Mouse (Mus musculus) kidney, adult 2 months (tissue): ENCODE data around the gene Ooep. TPM values are rescaled to one million over a fixed set of nuclear protein-coding genes. Genes with fewer than 3 reads are reported as not detected.
"Not testable (repeated sequence)": the region's sequence is repeated elsewhere in the genome, so short reads cannot be mapped to it uniquely, and the experiment has no call there.

Experiments used
- DNase-seq: peaks from one replicate; pipeline ENCODE4 v3.0.0; 2021
- H3K27ac ChIP-seq: fragments of 200-500 bp; 2 replicates; pipeline ENCODE4 v1.5.1; 2012; ENCODE audit warnings: low read depth, low read length, control low read depth, inconsistent platforms; ENCODE audit not compliant: insufficient read depth
- H3K27me3 ChIP-seq: fragments of 200-500 bp; replicated peaks from 2 replicates; pipeline ENCODE4 v1.6.1; 2012; ENCODE audit warnings: mild to moderate bottlenecking, moderate library complexity, low read length, inconsistent platforms; ENCODE audit not compliant: control insufficient read depth, insufficient read depth
- H3K36me3 ChIP-seq: fragments of 200-500 bp; 2 replicates; pipeline ENCODE4 v1.6.1; 2012; ENCODE audit warnings: mild to moderate bottlenecking, moderate library complexity, low read length, inconsistent platforms; ENCODE audit not compliant: control insufficient read depth, insufficient read depth
- H3K4me1 ChIP-seq: fragments of 200-500 bp; 2 replicates; pipeline ENCODE4 v1.6.1; 2011; ENCODE audit warnings: low read length; ENCODE audit not compliant: control insufficient read depth, insufficient read depth
- H3K4me3 ChIP-seq: fragments of 200-500 bp; 2 replicates; pipeline ENCODE4 v1.5.1; 2011; ENCODE audit warnings: mild to moderate bottlenecking, low read depth, low read length, control low read depth; ENCODE audit not compliant: insufficient read depth
- CTCF ChIP-seq: fragments of 200-500 bp; conservative IDR thresholded peaks from 2 replicates; pipeline ENCODE4 v1.5.1; 2011; ENCODE audit warnings: low read depth, mild to moderate bottlenecking, control low read depth, low read length, moderate library complexity, mixed read lengths; ENCODE audit not compliant: insufficient read depth, insufficient read length
- POLR2A ChIP-seq: fragments of 200-500 bp; IDR thresholded peaks from one replicate; pipeline ENCODE4 v1.6.1; 2011; ENCODE audit warnings: low read depth, low read length, control low read depth
- WGBS: fragments of 180-500 bp; shearing (Covaris S2); methylation state at CpG from one replicate; pipeline ENCODE4 v1.1.7; 2018; 5-methylcytosine and 5-hydroxymethylcytosine counted together
- polyA plus RNA-seq: library from polyadenylated mRNA; depleted of rRNA; stranded (reverse); fragments of >200 nt; gene quantifications from 2 replicates; pipeline ENCODE4 v1.2.3, GENCODE M21; 2012

Gene Ooep
- polyA plus RNA-seq, 1 experiment = 0.03 TPM

DNA sequence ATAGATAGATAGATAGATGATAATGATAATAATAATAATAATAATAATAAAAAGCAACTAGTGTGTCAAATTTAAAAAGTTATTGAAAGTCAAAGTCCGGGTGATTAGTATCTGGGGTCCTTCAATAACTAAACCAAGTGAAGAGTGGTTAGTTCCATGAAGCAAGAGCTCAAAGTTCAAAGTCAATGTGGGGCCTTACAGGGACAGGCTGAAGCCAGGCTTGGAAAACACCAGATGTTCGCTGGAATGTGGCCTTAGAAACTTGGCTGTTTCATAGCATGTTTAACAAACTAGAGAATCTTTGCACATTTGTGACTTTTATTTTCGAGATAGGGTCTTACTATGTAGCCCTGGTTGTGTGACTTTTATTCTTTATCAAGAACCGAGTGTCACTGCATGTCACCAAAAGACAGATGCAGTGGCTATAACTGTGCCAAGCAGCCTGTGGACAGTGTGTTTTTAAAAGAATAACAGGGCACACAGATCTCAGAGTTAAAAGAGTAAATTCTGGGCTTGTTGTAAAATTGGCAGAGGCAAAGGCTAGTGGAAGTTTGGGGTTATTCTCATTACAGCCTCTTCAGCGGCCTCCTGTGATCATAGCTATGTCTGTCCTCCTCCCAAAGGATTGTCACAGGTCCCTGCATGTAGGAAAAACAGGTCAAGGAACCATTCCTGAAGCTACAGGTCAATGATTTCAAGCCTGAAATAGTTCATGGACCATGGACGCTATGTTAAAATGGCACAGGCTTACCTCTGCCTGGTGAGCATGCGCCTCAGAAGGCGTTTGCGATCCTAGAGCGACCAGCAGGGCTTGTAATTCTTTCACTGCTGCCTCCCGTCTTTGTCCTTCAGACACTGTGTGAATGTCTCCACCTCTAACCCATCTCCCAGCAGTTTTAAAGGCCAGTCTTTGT, 23.6 kb downstream of the Ooep start:
- Histone ChIP-seq H3K4me3 (no peak overlapping the region), H3K27me3 (no peaks in the 10 kb centered on the region), H3K27ac (peak overlapping the region; percentile 79), H3K36me3 (no peaks in the 10 kb centered on the region), H3K4me1 (peaks cover 8% of the 10 kb centered on the region; the same call in 1 of the 2 replicates)
- 47% methylated on average over 11 of the region's 11 CpGs for WGBS
- DNase-seq = peak; percentile 84
- TF ChIP-seq POLR2A = no peak
- TF ChIP-seq CTCF = no peak

DNA sequence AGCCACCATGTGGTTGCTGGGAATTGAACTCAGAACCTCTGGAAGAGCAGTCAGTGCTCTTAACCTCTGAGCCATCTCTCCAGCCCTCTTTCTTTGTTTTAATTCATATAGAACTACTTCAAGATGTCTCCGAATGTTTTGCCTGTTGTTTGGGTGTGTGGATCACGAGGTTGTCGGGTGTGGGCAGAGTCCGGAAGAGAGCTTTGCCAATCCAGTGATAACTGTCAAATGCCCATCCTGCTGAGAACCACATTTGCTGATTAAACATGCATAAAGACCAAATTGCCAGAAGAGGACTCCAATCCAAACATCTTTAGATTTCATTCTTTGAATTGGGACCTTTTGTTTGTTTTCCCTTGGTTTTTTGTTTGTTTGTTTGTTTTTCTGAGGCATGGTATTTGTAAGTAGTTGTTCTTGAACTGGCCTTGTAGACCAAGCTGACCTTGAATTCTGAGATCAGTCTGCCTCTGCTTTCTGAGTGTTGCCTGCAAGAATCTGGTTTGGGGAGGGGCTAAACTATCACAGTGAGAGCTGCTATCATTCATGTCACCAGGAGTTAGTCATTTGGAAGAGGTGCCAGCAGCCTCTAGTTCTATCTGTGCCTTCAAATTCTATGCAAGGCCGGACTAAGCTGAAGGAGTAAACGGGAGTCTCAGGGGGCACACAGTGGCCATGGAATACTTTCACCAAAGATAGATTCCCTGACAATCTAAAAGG, 26.9 kb downstream of the Ooep start:
- H3K4me3 ChIP-seq = no peak overlapping the region
- no peak overlapping the region for H3K27ac ChIP-seq
- WGBS = 77% methylated on average over 6 of the region's 6 CpGs
- no peak for TF ChIP-seq POLR2A
- no peak for TF ChIP-seq CTCF
- H3K36me3 ChIP-seq = no peaks in the 10 kb centered on the region
- H3K4me1 ChIP-seq = peaks cover 20% of the 10 kb centered on the region; the same call in 1 of the 2 replicates
- H3K27me3 ChIP-seq = no peaks in the 10 kb centered on the region
- DNase-seq = no peak

DNA sequence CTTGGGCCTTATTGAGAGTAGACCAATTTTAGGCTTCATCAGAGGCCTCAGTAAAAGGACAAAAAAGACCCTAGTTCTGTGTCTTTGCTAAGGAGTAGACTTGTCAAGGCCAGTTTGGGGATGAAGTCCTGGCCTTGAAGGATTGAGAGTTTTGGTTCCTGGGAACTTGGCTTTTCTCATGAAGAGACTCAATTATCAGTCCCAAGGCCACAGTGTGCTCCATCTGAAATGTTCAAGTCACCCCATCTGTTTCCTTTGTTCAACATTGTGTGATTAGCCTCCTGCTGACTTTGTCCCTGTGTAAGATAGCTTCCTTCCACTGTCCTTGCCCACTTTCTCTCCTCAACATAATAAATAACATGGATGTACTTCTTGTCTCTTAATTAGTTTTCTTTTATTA, 28.5 kb downstream of the Ooep start:
- H3K36me3 ChIP-seq, DNase-seq, H3K27me3 ChIP-seq, H3K27ac ChIP-seq, H3K4me3 ChIP-seq: not testable (repeated sequence)
- peaks cover 14% of the 10 kb centered on the region; the same call in 1 of the 2 replicates for H3K4me1 ChIP-seq

DNA sequence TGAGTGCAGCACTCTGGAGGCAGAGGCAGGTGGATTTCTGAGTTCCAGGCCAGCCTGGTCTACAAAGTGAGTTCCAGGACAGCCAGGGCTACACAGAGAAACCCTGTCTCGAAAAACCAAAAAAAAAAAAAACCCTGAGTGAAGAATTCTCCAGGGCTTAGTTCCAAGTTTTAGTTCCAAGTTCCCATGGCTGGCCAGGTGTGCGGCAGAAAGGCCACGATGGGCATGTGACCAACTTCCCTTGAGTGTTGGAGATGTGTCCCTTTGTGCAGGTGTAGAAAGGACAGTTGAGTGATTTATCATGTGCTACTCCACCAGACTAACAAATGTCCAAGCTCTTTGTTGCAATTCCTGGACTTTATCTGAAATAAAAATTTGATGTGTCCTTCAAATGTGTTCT, 29.4 kb downstream of the Ooep start:
- H3K27me3 ChIP-seq, H3K36me3 ChIP-seq, H3K4me3 ChIP-seq: not testable (repeated sequence)
- Histone ChIP-seq H3K4me1 (peaks cover 14% of the 10 kb centered on the region; the same call in 1 of the 2 replicates), H3K27ac (peak overlapping the region; percentile 71; the same call in 1 of the 2 replicates)
- 27% methylated on average over 3 of the region's 3 CpGs for WGBS
- DNase-seq = peak; percentile 77

DNA sequence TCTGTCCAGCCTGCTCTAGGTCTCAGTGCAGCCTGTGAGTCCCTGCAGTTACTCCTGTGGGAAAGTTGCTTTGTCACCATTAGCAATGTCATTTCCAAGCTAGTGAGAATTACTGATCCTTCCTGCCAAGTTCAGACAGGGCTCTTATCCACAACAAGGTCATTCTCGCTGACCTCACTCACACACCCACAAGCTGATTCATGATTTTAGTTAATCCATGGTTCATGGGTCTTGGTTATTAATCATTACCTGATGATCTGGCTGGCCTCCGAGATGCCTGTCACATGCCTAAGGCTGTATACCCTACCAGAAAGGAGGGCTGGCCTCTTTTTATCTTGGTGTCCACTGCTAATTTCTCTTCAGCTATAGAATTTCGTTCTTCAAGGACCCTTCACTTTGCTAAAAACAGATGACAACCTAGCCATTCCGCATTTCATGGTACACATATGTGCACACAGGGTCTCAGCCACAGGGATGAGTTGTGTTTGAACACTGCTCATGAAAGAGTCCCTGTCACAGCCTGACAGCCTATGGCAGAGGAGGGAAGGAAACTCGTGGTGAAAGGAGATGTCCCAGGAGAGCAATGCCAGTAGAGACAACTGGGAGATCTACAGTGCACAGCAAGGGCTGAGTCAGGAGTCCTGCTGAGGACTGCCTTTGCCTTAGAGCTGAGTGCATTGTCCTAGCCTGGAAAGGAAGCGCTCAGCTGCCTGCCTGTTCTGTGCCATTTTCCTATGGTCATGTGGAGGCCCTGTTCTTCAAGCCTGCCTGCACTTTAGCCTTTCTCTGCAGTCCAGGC, 30.1 kb downstream of the Ooep start:
- DNase-seq = peak; percentile 96
- H3K27me3 ChIP-seq, H3K36me3 ChIP-seq, H3K4me3 ChIP-seq: not testable (repeated sequence)
- WGBS = 37% methylated on average over 6 of the region's 6 CpGs
- peaks cover 17% of the 10 kb centered on the region; the same call in 1 of the 2 replicates for H3K4me1 ChIP-seq
- peak overlapping the region; percentile 72 for H3K27ac ChIP-seq

DNA sequence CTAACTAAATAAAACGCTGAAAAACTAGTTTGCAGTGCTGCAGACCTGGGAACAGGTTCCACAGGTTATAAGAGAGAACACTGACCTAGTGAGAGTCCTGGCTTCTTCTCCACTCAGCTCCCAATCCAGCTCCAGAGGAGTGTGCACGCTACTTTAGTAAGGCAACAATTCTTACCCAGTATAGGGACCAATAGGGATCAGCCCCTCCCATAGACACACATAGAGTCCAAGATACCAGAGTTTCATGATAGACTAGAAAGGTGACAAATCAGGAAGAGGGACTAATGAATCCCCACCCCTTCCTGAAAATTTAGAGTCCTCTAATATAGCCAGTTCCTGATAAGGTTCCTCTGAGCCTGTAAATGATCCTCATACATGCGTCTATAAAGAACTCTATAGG, 31.5 kb downstream of the Ooep start:
- WGBS = 41% methylated on average over 3 of the region's 3 CpGs
- no peaks in the 10 kb centered on the region for H3K27me3 ChIP-seq
- peaks cover 22% of the 10 kb centered on the region; the same call in 1 of the 2 replicates for H3K4me1 ChIP-seq
- no peak for TF ChIP-seq CTCF
- TF ChIP-seq POLR2A = no peak
- DNase-seq = peak; percentile 42
- no peak overlapping the region for H3K4me3 ChIP-seq
- no peaks in the 10 kb centered on the region for H3K36me3 ChIP-seq
- H3K27ac ChIP-seq = peak overlapping the region; percentile 16; the same call in 1 of the 2 replicates

DNA sequence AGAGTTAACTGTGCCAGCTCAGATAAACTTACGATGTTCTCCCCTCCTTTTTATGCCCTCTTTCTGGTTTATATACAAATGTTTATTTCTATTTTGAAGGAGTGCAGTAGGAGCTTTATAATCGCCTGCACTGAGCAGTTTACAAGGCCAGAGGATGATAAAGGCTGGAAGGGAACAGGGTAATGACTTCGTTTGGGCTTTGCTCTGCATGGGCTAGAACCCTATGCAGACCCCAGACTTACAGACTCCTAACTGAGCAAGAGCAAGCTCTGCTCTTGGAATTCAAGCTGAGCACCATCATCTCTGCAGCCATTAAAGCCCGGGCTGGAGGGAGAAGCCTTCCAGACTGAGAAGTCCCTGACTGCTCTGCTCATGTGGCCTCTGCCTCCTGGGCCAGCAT, 33.3 kb downstream of the Ooep start:
- not testable (repeated sequence) for H3K27ac ChIP-seq, H3K27me3 ChIP-seq, H3K36me3 ChIP-seq, DNase-seq, H3K4me3 ChIP-seq
- peaks cover 22% of the 10 kb centered on the region; the same call in 1 of the 2 replicates for H3K4me1 ChIP-seq
- WGBS = 53% methylated on average over 4 of the region's 4 CpGs

DNA sequence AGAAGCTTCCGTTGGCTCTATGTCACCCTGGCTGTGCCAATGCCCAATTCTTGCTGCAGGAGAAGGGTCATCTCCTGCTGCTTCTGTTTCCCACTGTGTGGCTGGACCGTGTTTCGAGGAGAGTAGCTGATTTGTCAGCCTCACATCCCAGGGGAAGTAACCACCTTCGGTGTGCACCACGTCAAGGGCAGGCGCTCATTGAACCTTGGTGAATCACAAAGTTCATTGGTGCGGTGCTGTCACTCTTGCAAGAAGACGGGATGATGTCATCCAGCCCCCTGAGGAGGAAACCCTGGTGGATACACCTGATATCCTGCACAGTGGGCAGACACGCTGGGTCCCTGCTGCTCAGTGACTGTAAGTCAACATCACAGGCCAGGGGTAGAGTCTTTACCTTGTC, 35.5 kb downstream of the Ooep start:
- not testable (repeated sequence) for H3K4me3 ChIP-seq, H3K36me3 ChIP-seq, H3K4me1 ChIP-seq, H3K27me3 ChIP-seq, H3K27ac ChIP-seq
- DNase-seq = peak; percentile 58
- 60% methylated on average over 9 of the region's 9 CpGs for WGBS

DNA sequence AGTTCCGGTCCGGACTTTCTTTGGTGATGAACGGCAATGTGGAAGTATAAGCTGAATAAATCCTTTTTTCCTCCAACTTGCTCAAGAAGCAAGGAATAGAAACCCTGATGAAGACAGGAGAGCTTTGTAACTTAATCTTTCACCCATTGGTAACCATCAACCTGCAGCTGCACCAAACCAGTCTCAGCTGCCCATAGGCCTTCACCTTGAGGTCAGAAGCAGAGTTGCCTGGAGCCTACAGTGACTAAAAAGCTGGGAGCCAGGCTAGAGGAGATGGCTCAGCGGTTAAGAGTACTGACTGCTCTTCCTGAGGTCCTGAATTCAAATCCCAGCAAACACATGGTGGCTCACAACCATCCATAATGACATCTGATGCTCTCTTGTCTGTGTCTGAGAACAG, 36.0 kb downstream of the Ooep start:
- H3K27me3 ChIP-seq, H3K4me3 ChIP-seq, H3K27ac ChIP-seq, H3K36me3 ChIP-seq, H3K4me1 ChIP-seq: not testable (repeated sequence)
- DNase-seq = peak; percentile 45
- WGBS = 60% methylated on average over 4 of the region's 4 CpGs
